Mouse (Mus musculus) Muller cell, postnatal 12 days (primary cell): ENCODE measurements around the gene Serpine2.
A peak's percentile ranks its signal among the peaks of the same experiment; 100 is the strongest.

ENCODE experiments used
- DNase-seq: peaks from one replicate; pipeline ENCODE4 v3.0.0-alpha.2; 2015; ENCODE audit errors: inconsistent ontology term

Gene Serpine2

GRCm38 (mm10) chr1:79815446-79815845 is 45.5 kb downstream of the Serpine2 start:
- no peak for DNase-seq

GRCm38 (mm10) chr1:79809447-79809846 is 51.5 kb downstream of the Serpine2 start:
- DNase-seq, result no peak

DNA sequence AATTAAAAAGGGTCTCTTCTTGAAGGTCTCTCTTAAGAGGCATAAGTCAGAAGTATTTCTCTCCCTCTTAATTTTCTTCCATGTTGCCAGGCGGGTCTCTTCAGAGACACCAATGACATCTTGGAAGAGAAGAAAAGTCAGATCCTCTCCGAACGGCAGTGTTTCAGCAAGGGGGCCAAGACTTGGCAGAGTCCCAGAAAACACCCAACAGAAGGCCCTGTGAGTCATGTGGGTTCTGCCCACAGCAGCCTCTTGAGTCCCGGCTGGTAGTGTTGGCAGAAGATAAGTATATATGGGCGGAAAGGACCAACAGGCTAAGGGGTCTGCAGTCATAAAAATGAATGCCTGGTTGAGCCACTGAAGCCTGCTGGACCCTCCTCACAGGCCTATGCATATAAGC is 54.1 kb downstream of the Serpine2 start:
- DNase-seq, result no peak

- DNase-seq, result no peak
These were observed 57.4 kb downstream of the Serpine2 start for GRCm38 (mm10) chr1:79803614-79804013.

- DNase-seq, result no peak
These were observed 58.0 kb downstream of the Serpine2 start for GRCm38 (mm10) chr1:79802858-79803427.

GRCm38 (mm10) chr1:79797084-79797483 is 63.9 kb downstream of the Serpine2 start:
- no peak for DNase-seq

- peak; percentile 9 for DNase-seq
These were observed 74.6 kb downstream of the Serpine2 start for GRCm38 (mm10) chr1:79786267-79786927.

- no peak for DNase-seq
These were observed 78.5 kb downstream of the Serpine2 start for GRCm38 (mm10) chr1:79782433-79782832.

GRCm38 (mm10) chr1:79778011-79778410 is 83.0 kb downstream of the Serpine2 start:
- no peak for DNase-seq

- peak; percentile 98 for DNase-seq
These were observed 85.0 kb downstream of the Serpine2 start, which contains the start of the genes Mrpl44 and Wdfy1 for GRCm38 (mm10) chr1:79775927-79776458. Mrpl44 (plus strand) TSS chr1:79776018. Wdfy1 (minus strand) TSS chr1:79776143.

GRCm38 (mm10) chr1:79774164-79774780 is 86.7 kb downstream of the Serpine2 start:
- DNase-seq, result no peak

- DNase-seq, result no peak
These were observed 92.7 kb downstream of the Serpine2 start for GRCm38 (mm10) chr1:79768231-79768630.

GRCm38 (mm10) chr1:79764483-79764882 is 96.5 kb downstream of the Serpine2 start:
- no peak for DNase-seq

DNA sequence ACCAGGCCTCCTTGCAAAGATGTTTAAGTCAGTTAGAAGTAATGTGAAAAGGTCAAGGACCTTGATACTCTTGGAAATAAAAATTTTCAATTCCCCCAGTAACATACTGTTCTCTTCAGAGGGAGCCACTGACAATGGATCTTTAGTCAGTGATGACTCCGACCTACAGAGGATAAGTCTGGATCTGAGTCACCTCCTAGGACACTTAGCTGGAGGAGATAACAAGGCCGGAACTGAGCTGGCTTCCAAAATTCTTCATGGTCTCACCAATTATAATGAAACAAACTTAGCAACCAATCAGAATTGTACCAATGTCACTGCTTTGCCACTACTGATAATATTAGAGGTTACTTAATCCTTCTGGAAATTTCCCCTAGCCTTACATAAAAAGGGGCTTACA is 96.9 kb downstream of the Serpine2 start:
- no peak for DNase-seq

GRCm38 (mm10) chr1:79762282-79763250 is 98.4 kb downstream of the Serpine2 start:
- DNase-seq, result no peak

GRCm38 (mm10) chr1:79761917-79762271 is 99.1 kb downstream of the Serpine2 start:
- no peak for DNase-seq

DNA sequence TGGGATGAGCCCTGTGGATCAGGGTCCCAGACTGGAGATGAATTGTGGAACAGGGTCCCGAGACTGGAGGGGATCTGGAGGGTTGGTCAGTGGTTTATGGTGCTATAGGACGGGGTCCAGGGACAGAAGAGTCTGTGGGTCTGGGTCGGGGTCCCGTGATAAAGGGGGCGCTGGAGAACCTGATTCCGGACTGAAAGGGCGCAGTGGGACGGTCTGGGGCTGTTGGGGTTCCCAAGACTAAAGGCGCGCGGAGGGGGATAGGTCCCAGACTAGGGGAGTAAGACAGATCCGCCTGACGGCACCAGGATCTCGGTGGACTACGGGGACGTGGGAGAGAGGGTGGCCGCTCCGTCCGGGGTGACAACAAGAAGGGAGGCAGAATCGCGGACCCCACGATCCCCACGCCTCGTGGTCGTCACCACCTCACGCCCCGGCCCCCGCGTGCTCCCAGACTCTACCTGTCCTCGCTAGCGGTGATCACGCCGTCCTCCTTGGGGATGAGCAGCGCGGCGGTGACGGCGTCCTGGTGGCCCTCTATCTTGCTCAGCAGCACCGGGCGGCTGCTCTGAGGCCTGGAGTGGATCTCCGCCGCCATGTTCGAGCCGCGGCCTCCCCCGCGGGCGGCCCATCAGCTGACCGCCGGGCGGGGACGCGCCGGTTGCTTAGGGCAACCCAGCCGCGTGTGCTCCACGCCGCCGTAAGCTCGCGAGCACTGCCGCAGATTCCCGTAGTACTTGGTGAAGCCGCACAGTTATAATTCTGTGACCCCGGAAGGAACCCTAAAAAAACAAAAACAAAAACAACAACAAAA is 99.7 kb downstream of the Serpine2 start:
- DNase-seq, result peak; percentile 87

- DNase-seq, result peak; percentile 43
These were observed 100.3 kb downstream of the Serpine2 start for GRCm38 (mm10) chr1:79760656-79761055.

- peak; percentile 82 for DNase-seq
These were observed 101.5 kb downstream of the Serpine2 start for GRCm38 (mm10) chr1:79759436-79759972.

DNA sequence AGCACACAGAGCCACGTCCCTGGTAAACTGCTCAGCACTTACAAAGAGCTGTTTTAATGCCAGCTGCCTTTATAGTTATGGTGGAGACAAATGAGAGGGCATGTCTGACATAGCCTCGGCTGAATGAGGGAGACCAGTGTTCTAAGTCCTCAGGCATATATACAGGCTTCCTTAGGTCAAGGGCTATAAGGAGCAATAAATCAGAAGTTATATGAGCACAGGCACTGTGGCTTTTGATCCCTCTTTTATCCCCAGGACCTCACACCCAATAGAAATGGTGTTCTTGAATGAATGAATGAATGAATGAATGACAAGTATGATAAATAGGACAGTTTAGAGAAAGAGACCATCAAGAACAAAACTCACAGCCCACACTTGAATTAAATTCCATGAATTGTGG is 102.0 kb downstream of the Serpine2 start:
- no peak for DNase-seq

- DNase-seq, result no peak
These were observed 103.4 kb downstream of the Serpine2 start for GRCm38 (mm10) chr1:79757597-79757996.
